Mouse (Mus musculus): ENCODE measurements at regions not wholly inside any gene's neighbourhood (a gene's known extent, or its start where the extent isn't known, plus 50 kb on each side); places are given as distances from the start of the nearest gene placed in this dataset.

DNA sequence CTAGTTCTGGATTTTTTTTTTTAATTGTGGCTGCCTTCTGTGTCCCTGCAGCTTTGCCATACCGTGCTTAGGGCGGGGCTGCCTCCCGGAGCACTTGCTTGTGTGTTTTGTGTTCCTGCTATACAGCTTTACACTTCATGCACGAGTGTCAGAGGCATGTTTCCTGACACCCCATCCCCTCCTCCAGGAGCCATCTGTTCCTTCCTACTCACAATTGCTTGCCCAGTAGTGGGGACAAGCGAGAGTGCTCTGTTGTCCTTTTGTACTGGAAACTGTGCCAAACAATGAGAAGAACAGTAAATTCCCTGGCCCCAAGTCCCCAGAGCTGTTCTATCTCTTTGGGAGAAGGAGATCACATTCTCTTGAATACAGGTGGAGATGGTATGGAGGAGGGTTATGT lies 53.5 kb downstream of the Csf2 start:
- no peak for DNase-seq (ENCODE audit: low spot score in 2 of 2)

DNA sequence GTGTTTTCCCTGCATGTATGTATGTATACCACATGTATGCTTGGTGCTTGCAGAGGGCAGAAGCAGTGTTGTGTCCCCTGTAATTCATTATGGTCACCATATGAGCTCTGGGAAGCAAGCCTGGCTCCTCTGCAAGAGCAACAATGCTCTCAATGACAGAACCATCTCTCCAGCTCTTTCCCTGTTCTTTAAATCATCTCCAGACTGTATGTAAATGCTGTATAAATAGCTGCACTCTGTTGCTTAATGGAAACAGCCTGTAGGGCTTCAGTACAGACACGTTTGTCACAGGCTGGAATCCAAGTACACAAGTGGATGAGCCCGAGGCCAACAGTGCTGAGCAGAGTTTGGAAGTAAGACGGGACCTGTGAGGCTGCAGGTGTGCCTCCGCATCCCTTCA lies 54.7 kb downstream of the Csf2 start:
- DNase-seq (ENCODE audit: low spot score in 2 of 2): no peak

DNA sequence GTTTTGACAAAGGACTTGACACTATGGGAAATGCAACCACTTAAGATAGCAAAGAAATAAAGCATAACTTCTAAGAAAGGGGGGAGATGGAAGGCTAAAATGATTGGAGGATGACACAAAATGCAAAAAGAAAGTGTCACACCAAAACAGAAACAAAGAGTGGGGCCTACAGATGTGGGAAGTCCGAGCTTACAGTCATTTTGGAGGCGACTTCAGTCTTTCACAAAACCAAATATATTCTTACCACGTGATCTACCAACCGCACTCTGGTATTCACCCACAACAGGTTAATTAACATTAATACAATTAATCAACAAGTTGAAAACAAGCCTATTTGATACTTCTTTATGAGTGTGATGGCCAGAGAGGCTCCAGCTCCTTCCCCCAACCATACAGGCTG lies 57.2 kb downstream of the Csf2 start:
- no peak for DNase-seq (ENCODE audit: low spot score in 2 of 2)

DNA sequence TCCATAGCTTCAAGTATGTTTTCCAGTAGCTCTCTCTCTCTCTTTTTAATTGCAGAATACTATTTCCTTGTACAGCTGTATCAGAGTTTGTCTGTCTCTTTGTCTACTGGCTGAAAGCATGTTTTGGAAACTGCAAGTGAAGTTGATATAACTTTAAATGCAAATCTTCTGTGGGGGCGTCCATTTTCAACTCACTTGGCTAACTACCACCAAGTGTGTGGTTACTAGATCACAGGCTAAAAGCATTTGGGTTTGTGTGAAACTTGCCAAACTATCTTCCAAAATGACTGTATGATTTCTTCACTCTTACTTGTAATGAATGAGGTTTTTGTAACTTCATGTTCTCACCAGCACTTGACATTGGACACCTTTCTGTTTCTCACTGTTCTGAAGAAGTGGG lies 61.6 kb downstream of the Csf2 start:
- no peak for DNase-seq (ENCODE audit: low spot score in 2 of 2)

DNA sequence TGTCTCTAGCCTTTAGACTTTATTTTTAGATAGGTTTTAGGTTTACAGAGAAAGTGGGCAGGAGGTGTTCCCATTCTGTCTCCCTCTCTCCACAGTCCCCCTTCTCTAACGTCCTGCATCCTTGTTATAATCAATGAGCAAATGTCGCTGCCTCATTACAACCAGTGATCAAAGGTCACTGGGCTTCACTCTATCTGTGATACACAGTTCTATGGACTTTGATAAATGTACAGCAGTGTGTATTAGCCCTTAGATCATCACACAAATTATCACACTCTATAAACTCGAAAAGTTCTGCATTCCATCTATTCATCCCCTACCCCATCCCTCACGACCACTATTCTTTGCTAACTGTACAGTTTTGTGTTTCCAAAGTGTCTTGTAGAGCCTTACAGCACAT lies 62.1 kb downstream of the Csf2 start:
- DNase-seq (ENCODE audit: low spot score in 2 of 2): no peak

DNA sequence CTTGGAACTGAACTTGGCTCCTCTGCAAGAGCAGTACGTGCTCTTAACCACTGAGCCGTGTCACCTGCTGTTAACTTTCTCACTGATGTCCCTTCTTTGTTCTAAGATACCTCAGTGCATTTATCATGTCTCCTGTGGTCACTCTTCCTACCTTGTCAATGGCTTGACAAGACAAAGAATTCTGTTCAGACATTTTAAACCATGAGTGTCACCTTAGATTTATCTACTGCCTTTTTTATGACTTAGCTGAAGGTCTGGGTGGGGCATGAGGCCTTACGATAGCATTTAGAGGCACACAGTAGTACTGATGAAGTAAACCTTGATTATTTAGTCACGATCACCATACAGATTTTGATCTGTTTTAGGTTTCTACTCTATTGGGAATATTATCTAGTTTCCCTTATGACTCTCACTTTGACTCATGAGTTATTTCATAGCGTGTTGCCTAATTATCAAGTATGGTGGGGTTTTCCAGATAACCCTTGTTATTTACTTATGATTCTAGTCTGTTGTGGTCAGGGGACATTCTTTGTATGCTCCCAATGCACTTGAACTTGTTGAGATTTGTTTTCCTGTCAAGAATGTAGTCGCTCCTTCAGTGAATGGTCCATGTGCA lies 63.6 kb downstream of the Csf2 start:
- DNase-seq (ENCODE audit: low spot score in 2 of 2): no peak

DNA sequence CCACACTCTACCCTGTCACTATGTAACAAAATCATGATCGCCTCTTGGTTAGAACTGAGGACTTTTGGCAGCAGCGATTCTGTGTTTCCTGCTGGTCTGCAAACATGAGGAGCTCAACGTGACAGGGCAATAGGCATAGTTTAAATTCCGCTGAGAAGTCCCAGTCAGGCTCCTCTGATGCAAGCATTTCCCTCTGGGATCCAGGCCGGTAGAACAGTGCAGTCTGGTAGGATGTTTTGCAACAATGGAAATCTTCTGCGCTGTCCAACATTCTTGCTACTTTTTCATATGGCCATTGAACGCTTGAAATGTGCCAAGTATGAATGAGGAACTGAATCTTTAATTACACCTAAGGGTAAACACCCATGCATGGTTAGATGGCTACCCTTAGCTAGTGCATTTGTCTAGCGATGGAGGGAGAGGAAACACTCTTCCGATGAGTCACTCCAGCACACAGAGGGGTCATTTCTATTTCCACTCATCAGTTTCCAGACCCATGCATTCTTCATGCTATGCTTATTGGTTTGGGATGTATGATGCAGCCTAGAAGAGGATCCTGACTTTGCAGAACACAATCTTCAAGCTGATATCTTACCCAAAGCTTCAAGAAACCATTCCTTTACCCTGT lies 67.7 kb downstream of the Csf2 start:
- DNase-seq (ENCODE audit: low spot score in 2 of 2): peak; percentile 21 to 24

All from spleen, postnatal 36 days (tissue).